Mouse (Mus musculus) CH12.LX (cell line): Measurements from ENCODE around the gene Macf1. TPM values are rescaled to one million over a fixed set of nuclear protein-coding genes. Genes with fewer than 3 reads are reported as not detected.
"Not testable (repeated sequence)": the region's sequence is repeated elsewhere in the genome, so short reads cannot be mapped to it uniquely, and the experiment has no call there.

Source experiments
- DNase-seq: peaks from one replicate; pipeline ENCODE4 v3.0.0-alpha.2; 2013; ENCODE audit errors: extremely low read depth
- H3K27ac ChIP-seq: 2 replicates; pipeline ENCODE4 v1.5.1; 2012; ENCODE audit warnings: low read depth, mild to moderate bottlenecking, control low read depth, moderate library complexity; ENCODE audit not compliant: insufficient read depth
- H3K27me3 ChIP-seq: replicated peaks from 2 replicates; pipeline ENCODE3; 2012; ENCODE audit warnings: inconsistent platforms
- H3K36me3 ChIP-seq, 2 experiments: replicated peaks in 1 of 2; 2 replicates each; pipeline versions ENCODE3 to v1.6.1; 2012; ENCODE audit warnings: inconsistent platforms in 1 of 2, low read length in 1 of 2, mild to moderate bottlenecking in 1 of 2, mixed read lengths in 1 of 2, moderate library complexity in 1 of 2; ENCODE audit not compliant: control insufficient read depth in 1 of 2, insufficient read depth in 1 of 2
- H3K4me1 ChIP-seq, 2 experiments: 2 replicates each; pipeline ENCODE4 v1.6.1; 2012; ENCODE audit warnings: inconsistent platforms in 1 of 2, moderate library complexity in 1 of 2; ENCODE audit not compliant: insufficient read depth in 2 of 2, control insufficient read depth in 1 of 2
- H3K4me2 ChIP-seq: 2 replicates; pipeline ENCODE4 v1.6.1; 2012; ENCODE audit warnings: low read depth, mild to moderate bottlenecking, control low read depth; ENCODE audit not compliant: poor library complexity, insufficient read depth, severe bottlenecking
- H3K4me3 ChIP-seq, 3 experiments: fragments of 150-350 bp in 1 of 3; sonication (generic) in 1 of 3; replicated peaks in 1 of 3; 2 replicates each; pipeline versions ENCODE3 to v1.5.1; 2011 to 2012; ENCODE audit warnings: low read depth in 2 of 3, low read length in 2 of 3, mild to moderate bottlenecking in 2 of 3, moderate library complexity in 2 of 3, control low read depth in 1 of 3, improper control_type of control experiment in 1 of 3, inconsistent platforms in 1 of 3, mixed read lengths in 1 of 3; ENCODE audit not compliant: poor library complexity in 1 of 3
- H3K79me2 ChIP-seq: replicated peaks from 2 replicates; pipeline ENCODE4 v1.6.1; 2012; ENCODE audit warnings: mild to moderate bottlenecking, moderate library complexity; ENCODE audit not compliant: control insufficient read depth, poor library complexity, insufficient read depth, severe bottlenecking; ENCODE audit errors: extremely low read depth
- H3K9ac ChIP-seq: 2 replicates; pipeline ENCODE4 v1.6.1; 2012; ENCODE audit warnings: low read depth, mild to moderate bottlenecking, control low read depth, moderate library complexity; ENCODE audit not compliant: insufficient read depth
- H3K9me3 ChIP-seq: replicated peaks from 2 replicates; pipeline ENCODE3; 2012; ENCODE audit warnings: low read length, inconsistent platforms, mixed read lengths
- BHLHE40 ChIP-seq: IDR thresholded peaks from 2 replicates; pipeline ENCODE4 v1.6.1; 2011; ENCODE audit warnings: mild to moderate bottlenecking, low read depth, low read length, improper control_type of control experiment
- CHD1 ChIP-seq: IDR thresholded peaks from 2 replicates; pipeline ENCODE4 v1.6.1; 2012; ENCODE audit warnings: low read depth, low read length, improper control_type of control experiment, inconsistent platforms
- CTCF ChIP-seq, 2 experiments: IDR thresholded peaks in 1 of 2; conservative IDR thresholded peaks in 1 of 2; 2 replicates each; pipeline ENCODE4 v1.5.1; 2011 to 2012; ENCODE audit warnings: low read depth in 2 of 2, low read length in 2 of 2, improper control_type of control experiment in 1 of 2, inconsistent platforms in 1 of 2, mild to moderate bottlenecking in 1 of 2, moderate library complexity in 1 of 2
- E2F4 ChIP-seq: IDR thresholded peaks from 2 replicates; pipeline ENCODE4 v1.6.1; 2011; ENCODE audit warnings: low read depth, low read length, improper control_type of control experiment; ENCODE audit not compliant: insufficient replicate concordance
- ELF1 ChIP-seq: IDR thresholded peaks from 2 replicates; pipeline ENCODE4 v1.6.1; 2014; ENCODE audit warnings: low read depth, mild to moderate bottlenecking, inconsistent platforms, low read length, improper control_type of control experiment
- GABPA ChIP-seq: IDR thresholded peaks from 2 replicates; pipeline ENCODE4 v1.6.1; 2012; ENCODE audit warnings: low read depth, low read length, improper control_type of control experiment, inconsistent platforms; ENCODE audit not compliant: insufficient replicate concordance
- HCFC1 ChIP-seq: IDR thresholded peaks from 2 replicates; pipeline ENCODE4 v1.6.1; 2012; ENCODE audit warnings: low read depth, mild to moderate bottlenecking, inconsistent platforms, low read length, improper control_type of control experiment
- IRF4 ChIP-seq: IDR thresholded peaks from 2 replicates; pipeline ENCODE4 v1.6.1; 2014; ENCODE audit warnings: low read depth, mild to moderate bottlenecking, inconsistent platforms, low read length, improper control_type of control experiment
- JUN ChIP-seq: IDR thresholded peaks from 2 replicates; pipeline ENCODE4 v1.6.1; 2011; ENCODE audit warnings: low read depth, mild to moderate bottlenecking, low read length, improper control_type of control experiment, moderate library complexity; ENCODE audit not compliant: insufficient read depth
- MAFK ChIP-seq: IDR thresholded peaks from 2 replicates; pipeline ENCODE4 v1.6.1; 2011; ENCODE audit warnings: low read length, improper control_type of control experiment; ENCODE audit not compliant: insufficient replicate concordance
- MAX ChIP-seq: IDR thresholded peaks from 2 replicates; pipeline ENCODE4 v1.6.1; 2011; ENCODE audit warnings: low read length, improper control_type of control experiment
- PAX5 ChIP-seq: IDR thresholded peaks from 2 replicates; pipeline ENCODE4 v1.6.1; 2012; ENCODE audit warnings: low read length, inconsistent platforms, mixed read lengths
- RAD21 ChIP-seq: IDR thresholded peaks from 2 replicates; pipeline ENCODE4 v1.6.1; 2011; ENCODE audit warnings: low read depth, mild to moderate bottlenecking, low read length, improper control_type of control experiment, moderate library complexity
- SMC3 ChIP-seq: IDR thresholded peaks from 2 replicates; pipeline ENCODE4 v1.6.1; 2011; ENCODE audit warnings: low read depth, low read length, improper control_type of control experiment
- ZKSCAN1 ChIP-seq: IDR thresholded peaks from 2 replicates; pipeline ENCODE4 v1.6.1; 2012; ENCODE audit warnings: low read depth, inconsistent platforms, low read length, improper control_type of control experiment, borderline replicate concordance
- ZMIZ1 ChIP-seq: IDR thresholded peaks from 2 replicates; pipeline ENCODE4 v1.6.1; 2012; ENCODE audit warnings: low read depth, mild to moderate bottlenecking, inconsistent platforms, low read length, improper control_type of control experiment
- ZNF384 ChIP-seq: IDR thresholded peaks from 2 replicates; pipeline ENCODE4 v1.6.1; 2012; ENCODE audit warnings: low read depth, low read length, improper control_type of control experiment, inconsistent platforms
- dilution Hi-C: fragments of 300-500 bp; cut with MboI; formaldehyde crosslinking; loops from 2 replicates; pipeline ENCODE4 v1.14.3; 2020; ENCODE audit warnings: low sequenced_read_pairs; ENCODE audit not compliant: extremely low pct_unique_long_range_greater_than_20kb, extremely low pct_ligation_motif_present
- in situ Hi-C: fragments of 300-500 bp; cut with MboI; formaldehyde crosslinking; loops from 3 replicates; pipeline ENCODE4 v1.14.3; 2019; ENCODE audit warnings: low sequenced_read_pairs, low pct_ligation_motif_present, low pct_unique_long_range_greater_than_20kb, mixed read lengths
- polyA plus RNA-seq: library from polyadenylated mRNA; unstranded; fragments of >175 nt; gene quantifications from 2 replicates; pipeline ENCODE4 v1.2.1, GENCODE M21; 2012; ENCODE audit warnings: low read depth; ENCODE audit not compliant: insufficient read length
- total RNA-seq, 2 experiments: library from RNA; depleted of rRNA; stranded (reverse); fragments of 300-350 nt in 1 of 2; fragments of >200 nt in 1 of 2; gene quantifications; 2 replicates each; pipeline ENCODE4 v1.2.3; 2012 to 2014

The Macf1 gene
- total and polyA plus RNA-seq, 3 experiments, result 63.3 to 93.3 (median 77.8) TPM

DNA sequence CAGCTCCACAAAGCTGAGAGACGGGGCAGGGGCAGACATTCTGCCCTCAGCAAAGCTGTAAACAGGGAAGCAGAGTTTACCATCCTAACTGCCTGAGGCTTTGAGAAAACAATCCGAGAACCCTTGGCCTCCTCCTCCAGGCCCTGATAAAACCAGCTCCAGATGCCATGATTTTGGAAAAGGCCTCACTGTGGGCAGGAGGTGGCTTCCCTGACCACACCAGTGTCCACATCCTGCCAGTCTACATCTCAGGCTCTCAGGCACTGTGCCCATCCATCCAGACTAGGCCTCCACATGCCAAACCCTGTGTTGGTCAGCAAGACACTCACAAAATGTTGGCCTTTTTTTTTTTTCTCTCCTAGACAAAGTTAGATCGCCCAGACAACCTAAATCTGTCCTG, 350.0 kb downstream of the Macf1 start:
- H3K4me2 ChIP-seq, result no peak overlapping the region
- peaks cover 3 to 15% of the 10 kb centered on the region in 2 experiments; a peak in 2 of 4 replicates for H3K4me1 ChIP-seq
- H3K4me3 ChIP-seq, result no peak overlapping the region
- in situ Hi-C loops, result no loop called here
- H3K9ac ChIP-seq, result no peak overlapping the region
- DNase-seq, result no peak
- H3K36me3 ChIP-seq, result peaks cover 0 to 2% of the 10 kb centered on the region in 2 experiments
- H3K79me2 ChIP-seq, result no peaks in the 10 kb centered on the region
- TF ChIP-seq JUN, result no peak
- no peak for TF ChIP-seq ZKSCAN1
- no peak for TF ChIP-seq BHLHE40
- no peak for TF ChIP-seq PAX5
- TF ChIP-seq ZMIZ1, result no peak
- no peak for TF ChIP-seq RAD21
- no peak for TF ChIP-seq GABPA
- TF ChIP-seq IRF4, result no peak
- TF ChIP-seq HCFC1, result no peak
- no peak for TF ChIP-seq ELF1
- TF ChIP-seq E2F4, result no peak
- no peak for TF ChIP-seq SMC3
- TF ChIP-seq ZNF384, result no peak
- no peak for TF ChIP-seq MAX
- TF ChIP-seq CHD1, result no peak
- no peak for TF ChIP-seq CTCF (conservative IDR thresholded peaks at IDR 0.05 in 1 of 2, IDR thresholded peaks at IDR 0.05 in 1 of 2; ENCODE audit: low read depth in 2 of 2, low read length in 2 of 2)
- dilution Hi-C loops, result no loop called here
- peaks cover 8% of the 10 kb centered on the region for H3K9me3 ChIP-seq
- no peaks in the 10 kb centered on the region for H3K27me3 ChIP-seq
- H3K27ac ChIP-seq, result no peak overlapping the region

- peaks cover 0 to 15% of the 10 kb centered on the region in 2 experiments; a peak in 2 of 4 replicates for H3K4me1 ChIP-seq
- H3K4me2 ChIP-seq, result no peak overlapping the region
- no peaks in the 10 kb centered on the region for H3K27me3 ChIP-seq
- peaks cover 8% of the 10 kb centered on the region for H3K9me3 ChIP-seq
- H3K79me2 ChIP-seq, result no peaks in the 10 kb centered on the region
- TF ChIP-seq HCFC1 (no peak), MAFK (no peak), CTCF (conservative IDR thresholded peaks at IDR 0.05 in 1 of 2, IDR thresholded peaks at IDR 0.05 in 1 of 2; ENCODE audit: low read depth in 2 of 2, low read length in 2 of 2) (peak in 1 of 2 experiments; percentile 12; a peak in 1 of 4 replicates)
- in situ Hi-C loops (no loop called here), dilution Hi-C loops (no loop called here)
- DNase-seq, result no peak
- H3K4me3 ChIP-seq, result no peak overlapping the region
- H3K36me3 ChIP-seq, result peaks cover 0 to 2% of the 10 kb centered on the region in 2 experiments
- no peak overlapping the region for H3K9ac ChIP-seq
- H3K27ac ChIP-seq, result no peak overlapping the region
These were observed 351.0 kb downstream of the Macf1 start for GRCm38 (mm10) chr4:123333151-123333550.

DNA sequence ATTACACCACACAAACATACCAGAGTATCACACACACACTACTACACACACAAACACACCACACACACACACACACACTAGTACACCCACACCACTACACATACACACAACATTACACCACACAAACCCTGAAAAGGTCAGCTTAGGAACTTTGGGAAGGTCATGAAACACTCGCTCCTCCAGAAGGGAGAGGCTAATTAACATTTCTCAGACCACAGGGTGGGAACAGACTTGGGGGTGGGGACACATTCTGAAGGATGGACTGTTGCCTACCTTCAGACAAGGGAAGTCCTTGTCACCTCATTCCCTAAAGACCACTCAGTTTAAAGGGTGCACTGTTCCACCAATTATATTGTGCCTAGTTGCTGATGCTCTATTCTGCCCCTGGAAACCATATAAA, 352.2 kb downstream of the Macf1 start:
- H3K9ac ChIP-seq, H3K9me3 ChIP-seq, H3K4me3 ChIP-seq, DNase-seq, in situ Hi-C loops, dilution Hi-C loops, H3K27me3 ChIP-seq, H3K4me1 ChIP-seq, H3K79me2 ChIP-seq, H3K27ac ChIP-seq, H3K4me2 ChIP-seq, H3K36me3 ChIP-seq: not testable (repeated sequence)
